Mouse (Mus musculus) stomach, embryonic 16.5 days (tissue): ENCODE data around the gene Dbnl. TPM values are rescaled to one million over a fixed set of nuclear protein-coding genes. Genes with fewer than 3 reads are reported as not detected.

ENCODE experiments used
- ATAC-seq: fragments of 200-750 bp; cut with Nextera tagmentation; 2 replicates; pipeline ENCODE4 v1.8.0; 2017; ENCODE audit warnings: moderate number of reproducible peaks, moderate TSS enrichment; ENCODE audit not compliant: insufficient read depth, low FRiP score
- H3K27ac ChIP-seq: fragments of 300-500 bp; sonication (generic); 2 replicates; pipeline ENCODE4 v1.5.1; 2014; ENCODE audit warnings: low read length
- H3K27me3 ChIP-seq: fragments of 300-500 bp; sonication (generic); 2 replicates; pipeline ENCODE4 v1.6.1; 2014; ENCODE audit warnings: low read length, control low read depth, mixed read lengths; ENCODE audit not compliant: control insufficient read depth, insufficient read depth
- H3K36me3 ChIP-seq: fragments of 300-500 bp; sonication (generic); 2 replicates; pipeline ENCODE4 v1.6.1; 2014; ENCODE audit warnings: low read length; ENCODE audit not compliant: control insufficient read depth, insufficient read depth
- H3K4me1 ChIP-seq: fragments of 300-500 bp; sonication (generic); 2 replicates; pipeline ENCODE4 v1.6.1; 2014; ENCODE audit warnings: low read length, control low read depth, mixed read lengths; ENCODE audit not compliant: control insufficient read depth, insufficient read depth
- H3K4me2 ChIP-seq: fragments of 300-500 bp; sonication (generic); 2 replicates; pipeline ENCODE4 v1.6.1; 2014; ENCODE audit warnings: low read depth, low read length, mixed read lengths
- H3K4me3 ChIP-seq: fragments of 300-500 bp; sonication (generic); replicated peaks from 2 replicates; pipeline ENCODE4 v1.5.1; 2014; ENCODE audit warnings: mild to moderate bottlenecking, low read length
- H3K9ac ChIP-seq: fragments of 300-500 bp; sonication (generic); 2 replicates; pipeline ENCODE4 v1.6.1; 2014; ENCODE audit warnings: low read length
- H3K9me3 ChIP-seq: fragments of 300-500 bp; sonication (generic); replicated peaks from 2 replicates; pipeline ENCODE4 v1.6.1; 2016; ENCODE audit warnings: low read length, control low read depth; ENCODE audit not compliant: control insufficient read depth
- WGBS: fragments of 180-500 bp; shearing (Covaris S2); extraction: QIAGEN DNeasy Blood & Tissue Kit; methylation state at CpG from one replicate; pipeline ENCODE4 v1.1.7; 2014; 5-methylcytosine and 5-hydroxymethylcytosine counted together
- polyA plus RNA-seq: library from polyadenylated mRNA; unstranded; fragments of >200 nt; fragmentation: Nextera tagmentation; extraction: Ambion mirVana; gene quantifications from 2 replicates; pipeline ENCODE4 v1.2.1, GENCODE M21; 2015

The Dbnl gene
- polyA plus RNA-seq, 1 experiment from 2014 or later = 113 TPM

DNA sequence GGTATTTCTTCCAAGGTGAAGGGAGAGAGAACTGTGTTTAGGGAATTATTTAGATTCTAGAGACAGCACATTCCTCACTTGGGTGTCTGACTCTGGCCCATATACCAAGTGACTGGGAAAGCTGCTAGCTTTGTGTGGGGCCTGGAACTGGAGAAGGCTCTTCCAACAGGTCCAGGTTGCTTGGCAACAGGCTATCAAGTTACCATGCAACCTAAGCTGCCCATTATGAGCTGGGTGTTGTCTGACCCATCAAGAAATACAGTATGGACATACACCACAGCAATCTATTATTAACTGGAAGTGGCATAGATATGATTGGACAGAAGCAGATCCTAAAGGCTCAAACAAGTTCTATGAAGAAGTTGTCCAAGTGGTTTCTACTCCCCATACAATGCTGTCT is 37.1 kb downstream of the Dbnl start:
- no peaks in the 10 kb centered on the region for H3K27me3 ChIP-seq

DNA sequence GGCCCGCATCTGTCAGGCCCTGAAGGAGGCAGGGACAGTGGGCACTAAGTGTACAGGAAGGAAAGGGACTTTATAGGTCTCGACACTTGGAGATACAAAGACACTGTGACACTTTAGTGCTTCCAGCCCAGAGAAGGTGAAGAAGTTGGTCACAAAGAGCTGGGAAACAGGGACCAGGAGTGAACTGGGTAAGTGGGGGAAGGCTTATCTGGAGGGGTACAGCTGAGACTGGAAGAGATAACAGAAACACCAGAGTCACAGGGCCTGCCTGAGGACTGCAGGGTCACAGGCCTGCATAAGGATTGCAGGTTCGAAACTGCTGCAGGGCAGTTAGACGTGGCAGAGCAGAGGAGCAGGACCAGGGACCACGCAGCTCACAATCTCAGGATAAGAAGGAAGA is 39.6 kb downstream of the Dbnl start:
- Histone ChIP-seq H3K36me3 (0 out of 2 replicates have a peak, but pooled peaks cover 7% of the 10 kb centered on the region), H3K4me2 (no peak overlapping the region), H3K4me1 (no peaks in the 10 kb centered on the region), H3K9ac (no peak overlapping the region), H3K4me3 (no peak overlapping the region), H3K9me3 (no peaks in the 10 kb centered on the region), H3K27me3 (no peaks in the 10 kb centered on the region), H3K27ac (no peak overlapping the region)
- WGBS = 90% methylated on average over 5 of the region's 5 CpGs
- ATAC-seq = no peak

More for the DNA sequence above, 37.1 kb downstream of the Dbnl start:
- ATAC-seq = no peak
- Histone ChIP-seq H3K4me3 (no peak overlapping the region), H3K27ac (no peak overlapping the region), H3K4me1 (no peaks in the 10 kb centered on the region), H3K4me2 (no peak overlapping the region), H3K9ac (no peak overlapping the region), H3K36me3 (0 out of 2 replicates have a peak, but pooled peaks cover 7% of the 10 kb centered on the region), H3K9me3 (no peaks in the 10 kb centered on the region)

DNA sequence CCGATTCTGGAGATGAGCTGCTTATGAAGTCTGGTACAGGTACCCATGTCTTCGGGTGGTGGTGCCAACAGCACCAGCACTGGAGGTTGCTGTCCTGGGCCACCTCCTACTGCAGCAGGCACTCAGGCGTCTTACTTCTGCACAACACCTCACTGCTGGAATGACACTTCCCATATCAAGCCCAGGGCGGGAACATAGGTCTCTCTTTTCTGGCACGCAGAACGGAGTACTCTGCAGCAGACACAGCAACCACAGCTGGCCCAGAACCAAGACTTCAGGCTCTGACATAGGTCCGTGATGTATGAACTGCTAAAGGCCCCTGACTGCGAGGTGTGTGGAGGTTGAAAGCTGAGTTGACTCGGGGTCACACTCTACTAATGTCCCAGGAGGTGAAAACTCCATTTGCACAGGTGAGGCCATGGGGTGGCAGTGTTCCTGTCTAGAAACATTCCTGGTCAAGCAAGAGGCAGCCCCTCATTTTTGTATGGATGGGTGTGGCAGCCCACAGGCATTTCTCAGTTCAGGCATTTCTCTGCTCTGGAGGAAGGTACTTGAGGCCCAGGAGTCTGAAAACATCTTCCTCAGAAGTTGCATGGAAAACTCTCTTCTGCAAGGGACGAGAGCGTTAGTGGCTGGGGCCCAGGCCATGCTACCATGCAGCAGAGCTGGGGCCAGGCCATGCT is 40.4 kb downstream of the Dbnl start:
- no peak for ATAC-seq
- 80% methylated on average over 11 of the region's 11 CpGs for WGBS
- H3K27ac ChIP-seq = no peak overlapping the region
- no peak overlapping the region for H3K4me3 ChIP-seq
- no peak overlapping the region for H3K4me2 ChIP-seq
- H3K4me1 ChIP-seq = no peaks in the 10 kb centered on the region
- no peaks in the 10 kb centered on the region for H3K27me3 ChIP-seq
- no peaks in the 10 kb centered on the region for H3K9me3 ChIP-seq
- H3K36me3 ChIP-seq = 0 out of 2 replicates have a peak, but pooled peaks cover 7% of the 10 kb centered on the region
- no peak overlapping the region for H3K9ac ChIP-seq

DNA sequence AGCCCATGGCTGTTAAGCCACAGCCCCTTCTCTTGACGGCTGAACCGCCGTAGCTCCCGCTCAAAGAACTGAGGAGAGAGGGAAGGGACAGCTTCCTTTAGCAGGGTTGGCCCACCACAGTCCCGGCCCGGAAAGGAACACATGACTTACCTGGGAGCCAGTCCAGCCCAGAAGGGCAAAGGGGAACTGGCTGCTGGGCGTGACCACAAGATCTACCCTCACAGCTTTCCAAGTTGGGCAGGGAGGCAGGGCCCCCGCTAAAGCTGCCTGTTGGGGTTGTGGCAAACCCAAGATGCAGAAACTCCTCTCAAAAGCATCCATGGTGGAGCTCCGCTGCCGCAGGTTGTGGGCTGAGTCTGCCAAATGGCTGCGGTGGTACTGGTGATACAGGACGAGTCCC is 41.0 kb downstream of the Dbnl start:
- H3K9me3 ChIP-seq = no peaks in the 10 kb centered on the region
- WGBS = 92% methylated on average over 12 of the region's 12 CpGs
- ATAC-seq = no peak
- H3K36me3 ChIP-seq = 0 out of 2 replicates have a peak, but pooled peaks cover 7% of the 10 kb centered on the region
- no peak overlapping the region for H3K27ac ChIP-seq
- no peak overlapping the region for H3K4me2 ChIP-seq
- H3K4me3 ChIP-seq = no peak overlapping the region
- no peaks in the 10 kb centered on the region for H3K4me1 ChIP-seq
- H3K27me3 ChIP-seq = no peaks in the 10 kb centered on the region
- no peak overlapping the region for H3K9ac ChIP-seq

DNA sequence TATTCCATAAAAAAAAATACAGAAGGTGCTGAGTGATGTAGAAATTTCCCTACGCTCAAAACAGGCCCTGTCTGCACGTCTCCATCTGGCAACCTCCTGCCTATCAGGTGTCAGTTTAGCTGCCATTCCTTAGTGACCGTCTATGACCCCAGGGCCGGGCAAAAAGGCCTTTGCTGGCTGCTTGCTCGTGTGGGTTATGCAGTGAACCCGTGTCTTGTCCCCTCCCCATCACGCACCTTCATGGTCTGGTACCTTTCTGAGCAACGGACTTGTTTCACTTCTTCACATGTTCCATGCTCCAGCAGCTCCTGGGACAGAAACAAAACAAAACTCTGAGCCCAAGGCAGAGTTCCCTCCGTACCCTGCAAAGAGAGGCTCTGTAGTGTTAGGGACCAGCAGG is 46.2 kb downstream of the Dbnl start:
- Histone ChIP-seq H3K9ac (no peak overlapping the region), H3K4me3 (no peak overlapping the region), H3K4me1 (no peaks in the 10 kb centered on the region), H3K9me3 (no peaks in the 10 kb centered on the region), H3K36me3 (no peaks in the 10 kb centered on the region), H3K4me2 (no peak overlapping the region), H3K27ac (no peak overlapping the region), H3K27me3 (no peaks in the 10 kb centered on the region)
- 84% methylated on average over 9 of the region's 9 CpGs for WGBS
- no peak for ATAC-seq

DNA sequence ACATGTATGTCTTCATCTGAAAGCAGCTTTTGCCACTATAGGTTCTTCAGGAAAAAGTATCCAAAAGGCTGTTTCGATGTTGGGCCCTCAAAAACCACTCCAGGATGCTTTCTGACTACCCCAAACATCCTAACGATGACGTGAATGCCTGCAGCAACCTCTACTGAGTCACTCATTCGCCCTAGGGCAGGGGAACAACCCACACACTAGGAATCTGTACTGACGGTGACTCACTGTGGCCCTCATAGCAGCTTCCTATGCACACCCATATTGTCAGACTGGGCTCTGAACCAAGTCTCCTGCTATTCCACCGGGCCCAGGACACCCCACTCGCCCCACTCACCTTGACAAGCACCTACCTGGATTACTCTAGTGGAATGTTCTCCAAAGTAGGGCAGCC is 46.8 kb downstream of the Dbnl start:
- no peaks in the 10 kb centered on the region for H3K36me3 ChIP-seq
- H3K9me3 ChIP-seq = no peaks in the 10 kb centered on the region
- no peak overlapping the region for H3K27ac ChIP-seq
- no peak overlapping the region for H3K4me2 ChIP-seq
- H3K4me3 ChIP-seq = no peak overlapping the region
- H3K27me3 ChIP-seq = no peaks in the 10 kb centered on the region
- ATAC-seq = no peak
- 91% methylated on average over 7 of the region's 7 CpGs for WGBS
- no peak overlapping the region for H3K9ac ChIP-seq
- H3K4me1 ChIP-seq = no peaks in the 10 kb centered on the region

DNA sequence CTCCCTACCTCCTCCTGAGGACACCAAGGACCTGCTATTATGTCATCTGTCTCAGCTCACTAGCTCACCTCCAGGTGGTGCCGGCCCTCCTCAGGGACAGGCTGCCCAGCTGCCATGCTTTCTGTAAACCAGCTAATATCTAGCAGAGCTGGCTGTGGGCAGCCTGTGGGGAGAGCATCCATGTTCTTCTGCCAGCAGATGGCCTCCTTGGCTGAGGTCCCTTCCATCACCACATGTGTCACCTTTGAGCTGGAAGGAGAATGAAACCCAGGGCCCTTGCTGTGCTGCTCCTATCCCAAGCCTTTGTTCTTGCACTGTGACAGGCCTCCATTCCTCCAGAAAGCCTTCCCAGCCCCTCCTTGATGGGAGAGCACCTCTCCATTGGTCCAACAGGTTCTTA is 47.8 kb downstream of the Dbnl start:
- WGBS = 62% methylated on average over 1 of the region's 1 CpGs
- no peak for ATAC-seq

DNA sequence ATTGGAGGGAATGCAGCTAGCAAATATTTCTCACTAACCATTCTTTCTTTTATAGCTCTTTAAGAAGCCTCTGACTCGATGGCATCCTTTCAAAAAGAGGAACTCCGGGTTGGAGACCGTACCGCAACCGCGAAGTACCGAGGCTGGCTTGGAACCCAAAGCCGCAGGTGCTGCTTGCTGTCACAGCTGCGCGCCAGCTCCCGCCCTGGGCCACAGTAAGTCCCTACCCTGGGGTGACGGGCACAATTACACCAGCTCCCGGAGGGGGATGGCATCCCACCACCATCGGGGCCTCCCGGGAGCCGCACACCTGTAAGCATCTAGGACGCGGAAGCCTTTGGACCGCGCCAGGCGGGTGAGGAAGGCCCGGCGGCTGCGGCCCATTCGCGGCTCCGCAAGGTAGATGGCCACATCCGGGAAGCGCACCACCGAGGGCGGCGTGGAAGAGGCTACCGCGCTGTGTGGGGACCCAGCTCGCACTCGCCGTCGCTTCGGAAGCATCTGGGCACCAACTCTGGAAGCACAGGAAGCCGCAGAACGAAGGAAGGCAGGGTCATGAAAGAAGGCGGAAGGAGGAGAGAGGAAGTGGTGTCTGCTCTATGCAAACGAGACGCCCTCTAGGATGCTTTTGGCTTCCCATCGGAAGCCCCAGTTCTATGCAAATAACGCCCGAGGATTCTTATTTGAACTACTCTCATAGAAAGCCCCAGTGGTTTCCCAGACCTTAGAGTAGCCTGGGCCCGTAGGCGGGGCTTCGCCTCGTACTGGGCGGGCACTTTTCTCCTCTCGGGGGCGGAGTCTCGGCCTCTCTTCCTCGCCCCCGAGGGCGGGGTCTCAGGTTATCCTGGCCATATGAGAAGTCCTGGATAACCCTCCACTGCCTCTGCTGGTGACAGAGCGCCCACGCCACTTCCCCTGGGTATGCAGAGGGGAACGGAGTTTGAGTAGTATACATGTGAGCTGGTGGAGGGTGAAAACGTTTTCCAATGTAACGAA is 49.3 kb downstream of the Dbnl start, which contains the start of gene Polm:
Gene Polm (minus strand): TSS at position 766 of the 996 bp plus-strand sequence.
- Histone ChIP-seq H3K27me3 (no peaks in the 10 kb centered on the region), H3K4me2 (peak within 1 kb of the TSS; percentile 78), H3K4me3 (peak within 1 kb of the TSS; percentile 56), H3K9ac (peak within 1 kb of the TSS; percentile 83), H3K9me3 (no peaks in the 10 kb centered on the region; the same call in 1 of the 2 replicates), H3K27ac (peak within 1 kb of the TSS; percentile 90), H3K36me3 (no peaks in the 10 kb centered on the region), H3K4me1 (no peaks in the 10 kb centered on the region)
- 1% methylated on average over 63 of the region's 63 CpGs for WGBS
- peak; percentile 97 for ATAC-seq

More for the DNA sequence above, 47.8 kb downstream of the Dbnl start:
- no peaks in the 10 kb centered on the region for H3K36me3 ChIP-seq
- no peaks in the 10 kb centered on the region for H3K4me1 ChIP-seq
- no peak overlapping the region for H3K27ac ChIP-seq
- H3K4me3 ChIP-seq = no peak overlapping the region
- H3K27me3 ChIP-seq = no peaks in the 10 kb centered on the region
- H3K4me2 ChIP-seq = no peak overlapping the region
- H3K9me3 ChIP-seq = no peaks in the 10 kb centered on the region
- no peak overlapping the region for H3K9ac ChIP-seq

DNA sequence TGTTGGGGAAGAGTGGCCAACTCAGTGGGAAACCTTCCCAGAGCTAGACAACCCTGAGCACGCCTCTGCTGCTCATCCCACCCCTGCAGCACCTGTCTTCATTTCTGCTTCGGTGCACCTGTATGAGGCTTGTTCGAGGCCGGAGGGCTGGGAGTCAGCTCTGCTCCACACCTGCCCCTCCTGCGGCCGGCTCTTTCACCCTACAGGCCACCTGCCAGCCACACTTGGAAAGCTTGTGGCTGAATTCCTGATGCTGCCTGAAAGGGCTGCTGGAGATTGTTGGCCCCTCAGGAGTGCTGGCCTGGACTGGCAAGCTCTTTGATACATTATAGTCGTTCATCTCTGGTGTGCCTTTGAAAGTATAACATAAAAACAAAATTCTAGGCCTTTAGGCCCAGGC is 52.1 kb downstream of the Dbnl start:
- ATAC-seq = no peak
- Histone ChIP-seq H3K36me3 (no peaks in the 10 kb centered on the region), H3K9ac (no peak overlapping the region), H3K27me3 (no peaks in the 10 kb centered on the region), H3K27ac (no peak overlapping the region), H3K4me1 (no peaks in the 10 kb centered on the region), H3K4me2 (no peak overlapping the region), H3K4me3 (no peak overlapping the region), H3K9me3 (no peaks in the 10 kb centered on the region; the same call in 1 of the 2 replicates)
- WGBS = 77% methylated on average over 7 of the region's 7 CpGs
